Mouse (Mus musculus) lung, postnatal 0 days (tissue): ENCODE results near the gene Cpe.

Source experiments
- CTCF ChIP-seq: IDR thresholded peaks from 2 replicates; pipeline ENCODE4 v1.5.1; 2016; ENCODE audit warnings: antibody characterized with exemption, mild to moderate bottlenecking
- EP300 ChIP-seq: IDR thresholded peaks from 2 replicates; pipeline ENCODE4 v1.6.1; 2016; ENCODE audit warnings: antibody characterized with exemption, mild to moderate bottlenecking, control low read depth

DNA sequence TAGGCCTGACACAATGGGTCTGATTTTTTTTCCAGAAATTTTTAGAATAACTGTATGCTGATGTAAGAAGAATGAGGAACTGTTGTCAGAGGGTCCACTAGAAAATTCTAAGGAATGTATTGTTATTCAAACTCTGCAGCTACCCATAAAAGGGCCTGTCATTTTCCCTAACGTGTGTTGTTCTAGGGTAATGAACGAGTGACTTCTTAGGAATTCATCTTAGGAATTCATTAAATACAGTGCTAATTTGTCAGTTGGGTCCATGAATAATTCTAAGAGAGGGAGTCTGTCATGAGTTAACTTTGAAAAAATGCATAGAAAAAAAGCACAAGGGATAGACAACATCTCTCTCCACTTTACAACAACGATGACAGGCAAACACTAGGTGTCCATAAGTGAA is 110.0 kb downstream of the Cpe start:
- TF ChIP-seq CTCF (no peak), EP300 (no peak)
